Mouse (Mus musculus): ENCODE measurements around the gene Pdcd2. TPM values are rescaled to one million over a fixed set of nuclear protein-coding genes. Genes with fewer than 3 reads are reported as not detected.
A peak's percentile ranks its signal among the peaks of the same experiment; 100 is the strongest.
"Not testable (repeated sequence)": the region's sequence is repeated elsewhere in the genome, so short reads cannot be mapped to it uniquely, and the experiment has no call there.

The Pdcd2 gene
- polyA plus RNA-seq (2017; shearing (Covaris generic)), result 10 to 100 TPM; 18.0 to 29.1 (median 21.3) TPM

DNA sequence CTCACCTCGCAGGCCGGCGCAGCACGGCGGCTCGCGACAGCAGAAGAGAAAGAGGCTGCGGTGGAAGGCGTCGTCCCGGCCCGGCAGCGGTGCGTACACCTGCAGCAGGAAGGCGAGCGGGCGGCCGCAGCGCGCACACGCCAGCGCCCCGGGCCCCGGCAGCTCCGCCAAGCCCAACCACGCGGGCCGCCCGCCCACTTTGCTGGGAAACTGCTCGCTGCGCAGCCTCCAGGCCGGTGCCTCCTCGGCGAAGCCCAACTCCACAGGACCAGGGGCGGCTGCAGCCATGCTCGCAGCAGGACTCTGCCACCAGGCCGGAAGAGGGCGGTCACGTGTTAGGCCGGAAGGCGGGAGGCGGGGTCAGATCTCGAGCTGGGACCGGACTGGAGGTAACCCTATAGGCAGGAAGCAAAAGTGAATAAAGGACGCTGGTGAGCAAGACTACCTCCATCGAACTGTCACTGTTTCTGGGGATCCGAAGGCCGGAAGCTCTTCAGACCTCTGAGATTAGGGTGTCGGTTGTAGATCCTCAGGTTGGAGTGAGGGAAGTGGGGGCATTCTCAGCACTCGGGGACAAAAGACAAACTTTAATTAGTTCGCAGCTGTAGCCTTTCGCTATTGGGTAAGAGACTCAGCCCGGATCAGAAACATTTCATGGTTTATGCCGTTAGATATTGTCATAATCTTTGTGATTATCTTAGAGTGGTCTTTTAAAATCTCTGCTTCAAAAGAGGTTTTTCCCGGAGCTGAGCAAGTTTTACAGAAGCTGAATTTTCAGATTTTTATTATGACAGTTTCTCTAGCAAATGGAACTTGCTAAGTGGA, at the start of gene Pdcd2:
TSS of gene Pdcd2 (minus strand) at position 316 of the 825 bp plus-strand sequence.
- ATAC-seq, result peak; percentile 97

- no peak for ATAC-seq
Measured at GRCm38 (mm10) chr17:15575056-15575455, 48.0 kb upstream of the Pdcd2 start.

DNA sequence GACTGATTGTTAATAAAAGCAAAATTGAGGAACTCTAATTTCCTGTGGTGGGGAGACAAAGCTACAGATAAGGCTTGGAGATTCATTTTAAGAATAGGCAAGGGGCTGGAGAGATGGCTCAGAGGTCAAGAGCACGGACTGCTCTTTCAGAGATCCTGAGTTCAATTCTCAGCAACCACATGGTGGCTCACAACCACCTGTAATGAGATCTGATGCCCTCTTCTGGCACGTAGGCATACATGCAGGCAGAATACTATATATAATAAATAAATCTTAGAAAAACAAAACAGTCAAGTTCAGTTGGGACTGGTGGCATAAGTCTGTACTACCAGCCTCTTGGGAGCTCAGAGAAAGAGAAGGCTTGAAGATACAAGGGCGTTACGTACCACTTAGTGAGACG, 39.8 kb upstream of the Pdcd2 start:
- no peak for ATAC-seq

DNA sequence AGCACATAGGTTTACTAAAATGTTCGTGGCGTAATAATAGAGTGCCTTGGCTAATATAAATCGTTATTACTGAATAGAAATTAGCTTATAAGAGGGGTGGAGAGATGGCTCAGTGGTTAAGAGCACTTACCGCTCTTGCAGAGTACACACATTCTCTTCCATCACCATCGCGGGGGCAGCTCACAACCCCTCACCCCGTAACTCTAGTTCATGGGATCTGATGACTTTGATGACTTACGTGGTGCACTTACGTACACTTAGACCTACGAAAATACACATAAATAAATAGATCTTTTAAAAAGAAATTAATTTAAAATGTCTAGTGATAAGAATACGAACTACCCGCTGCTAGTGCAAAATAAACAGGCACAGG, 37.8 kb upstream of the Pdcd2 start:
- ATAC-seq, result no peak

DNA sequence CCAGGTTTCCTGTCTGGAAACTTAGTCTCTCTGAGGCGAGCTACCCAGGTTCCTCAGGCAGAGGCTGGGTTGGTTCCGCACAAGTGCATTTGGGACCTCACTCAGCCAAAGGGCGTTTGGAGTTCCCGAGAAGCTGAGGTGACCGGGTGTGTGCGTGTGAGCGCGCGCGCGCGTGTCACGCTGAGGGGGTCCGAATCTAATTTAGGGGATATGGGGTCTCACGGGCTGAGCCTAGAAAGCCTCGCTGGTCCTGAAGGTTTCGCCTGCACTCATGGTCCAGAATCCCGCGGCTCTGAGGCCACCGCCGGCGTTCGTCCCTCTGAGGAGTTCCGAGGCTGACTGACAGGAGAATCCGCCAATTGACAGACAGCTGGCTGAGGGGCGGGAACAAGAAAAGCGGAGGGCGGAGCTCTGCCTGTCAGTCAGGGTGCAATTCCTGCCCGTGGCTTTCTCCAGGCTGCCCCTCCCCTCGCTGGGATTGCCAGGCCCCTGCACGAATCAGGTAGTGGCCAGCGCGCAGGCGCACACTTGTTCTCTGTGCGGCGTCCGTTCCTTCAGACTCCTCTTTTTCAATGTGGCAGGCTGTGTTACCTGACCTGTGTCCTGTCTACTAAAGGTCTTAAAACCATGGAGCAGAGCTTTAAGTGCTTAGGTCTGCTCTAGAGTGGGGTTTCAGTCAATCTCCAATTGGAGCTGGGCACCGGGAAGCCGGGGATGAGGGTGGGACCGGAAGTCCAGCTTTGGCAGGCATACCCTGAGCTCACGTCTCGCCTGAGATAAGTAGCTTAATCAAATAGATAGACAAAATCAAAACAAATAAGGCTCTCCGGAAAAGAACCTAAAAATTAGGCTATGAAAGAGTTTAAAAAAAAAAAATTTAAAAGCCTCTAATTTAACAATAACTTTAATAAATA, 37.2 kb upstream of the Pdcd2 start, which contains the start of gene Prdm9:
TSS of gene Prdm9 (minus strand) at position 341 of the 914 bp plus-strand sequence.
- peak; percentile 99 for ATAC-seq

DNA sequence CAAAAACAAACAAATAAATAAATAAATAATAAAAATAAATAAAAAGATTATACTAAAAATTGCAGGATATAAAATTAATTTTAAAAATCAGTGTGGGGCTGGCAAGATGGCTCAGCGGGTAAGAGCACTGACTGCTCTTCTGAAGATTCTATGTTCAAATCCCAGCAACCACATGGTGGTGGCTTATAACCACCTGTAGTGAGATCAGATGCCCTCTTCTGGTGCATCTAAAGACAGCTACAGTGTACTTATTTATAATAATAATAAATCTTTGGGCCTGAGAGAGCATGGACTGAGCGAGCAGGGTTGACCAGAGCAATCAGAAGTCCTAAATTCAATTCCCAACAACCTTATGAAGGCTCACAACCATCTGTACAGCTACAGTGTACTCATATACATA, 32.8 kb upstream of the Pdcd2 start:
- ATAC-seq, result no peak

GRCm38 (mm10) chr17:15549713-15550112, 22.6 kb upstream of the Pdcd2 start:
- no peak for ATAC-seq

DNA sequence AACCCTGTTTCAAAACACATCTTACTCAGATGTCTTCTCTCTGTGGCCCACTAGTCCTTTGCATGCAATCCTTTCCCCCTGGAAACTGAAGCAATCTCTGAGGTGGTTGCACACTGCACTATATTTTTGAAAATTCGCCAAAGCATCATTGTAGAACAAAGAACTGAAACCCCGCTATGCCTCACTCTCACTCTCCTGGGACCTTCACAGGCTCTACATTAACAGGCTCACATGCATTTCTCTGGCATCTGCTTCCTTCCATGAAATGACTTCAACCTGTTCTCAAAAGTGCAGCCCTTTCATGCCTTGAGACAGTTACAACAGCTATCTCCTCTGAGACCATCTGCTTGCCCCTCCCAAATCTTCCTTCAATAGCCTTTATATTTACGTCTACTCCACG, 19.3 kb upstream of the Pdcd2 start:
- no peak for ATAC-seq

DNA sequence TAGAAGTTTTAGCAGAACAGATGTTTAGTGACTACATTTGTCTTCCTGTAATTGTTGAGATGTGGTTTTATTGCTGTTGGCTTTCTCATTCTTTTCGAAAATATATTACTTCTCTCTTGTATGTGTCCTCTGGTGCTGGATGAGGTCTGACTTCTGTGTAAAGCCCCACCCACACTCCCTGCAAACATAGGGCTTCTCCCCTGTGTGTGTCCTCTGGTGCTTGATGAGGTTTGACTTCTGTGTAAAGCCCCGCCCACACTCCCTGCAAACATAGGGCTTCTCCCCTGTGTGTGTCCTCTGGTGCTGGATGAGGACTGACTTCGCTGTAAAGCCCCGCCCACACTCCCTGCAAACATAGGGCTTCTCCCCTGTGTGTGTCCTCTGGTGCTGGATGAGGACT, 16.8 kb upstream of the Pdcd2 start:
- not testable (repeated sequence) for ATAC-seq

DNA sequence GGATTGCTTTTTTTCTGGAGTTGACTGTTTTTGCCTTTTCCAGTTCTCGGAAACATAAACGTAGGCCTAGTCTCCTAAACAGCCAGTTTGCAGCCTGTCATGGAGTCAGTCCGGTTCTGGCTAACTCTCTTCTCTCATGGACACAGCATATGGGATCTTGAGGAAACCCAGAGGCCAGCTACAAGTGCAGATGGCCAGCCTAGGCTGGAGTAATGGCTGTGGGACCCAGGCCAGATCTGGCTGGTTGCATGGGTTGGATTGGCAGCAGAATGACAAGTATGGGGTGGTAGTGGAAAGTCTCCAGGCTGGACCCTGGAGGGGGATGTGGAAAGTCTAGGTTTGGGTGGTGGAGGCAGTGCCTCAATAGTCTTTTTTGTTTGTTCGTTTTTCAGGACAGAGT, 13.2 kb upstream of the Pdcd2 start:
- ATAC-seq, result no peak

- ATAC-seq, result peak; percentile 10
Measured at GRCm38 (mm10) chr17:15536457-15536904, 9.4 kb upstream of the Pdcd2 start.

DNA sequence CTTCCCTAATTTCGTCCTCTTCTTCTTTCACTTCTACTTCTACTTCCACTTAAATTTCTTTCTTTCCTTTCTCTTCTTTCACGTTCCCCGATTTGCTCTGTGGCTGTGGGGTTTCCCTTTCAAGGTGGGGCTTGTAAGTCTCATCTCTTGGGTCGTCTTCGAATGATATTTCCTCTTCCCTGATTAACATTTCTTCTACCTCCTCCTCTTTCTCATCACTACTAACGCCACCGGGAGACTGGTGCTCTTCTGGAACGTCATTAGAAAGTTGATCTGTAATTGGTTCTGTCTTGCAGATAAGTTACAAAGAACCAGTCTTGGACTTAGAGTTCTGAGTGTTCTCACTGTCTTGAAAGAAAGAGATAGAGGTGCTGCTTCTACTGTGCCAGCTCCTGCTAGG, 8.8 kb upstream of the Pdcd2 start:
- peak; percentile 84 for ATAC-seq

- no peak for ATAC-seq
Measured at GRCm38 (mm10) chr17:15535162-15535800, 8.2 kb upstream of the Pdcd2 start.

DNA sequence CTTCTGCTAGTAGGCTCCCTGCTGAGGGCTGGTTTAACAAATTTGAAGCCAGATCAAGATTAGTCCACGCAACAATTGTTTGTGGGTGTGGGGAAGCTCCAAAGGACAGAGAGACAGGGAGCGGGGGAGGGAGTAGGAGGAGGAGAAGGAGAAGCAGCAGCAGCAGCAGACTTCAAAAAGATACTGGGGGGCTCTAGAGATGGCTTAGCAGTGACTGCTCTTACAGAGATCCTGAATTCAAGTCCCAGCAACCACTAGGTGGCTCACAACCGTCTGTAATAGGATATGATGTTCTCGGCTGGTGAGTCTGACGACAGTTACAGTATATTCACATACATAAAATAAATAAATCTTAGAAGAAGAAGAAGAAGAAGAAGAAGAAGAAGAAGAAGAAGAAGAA, 3.0 kb upstream of the Pdcd2 start:
- ATAC-seq, result no peak

DNA sequence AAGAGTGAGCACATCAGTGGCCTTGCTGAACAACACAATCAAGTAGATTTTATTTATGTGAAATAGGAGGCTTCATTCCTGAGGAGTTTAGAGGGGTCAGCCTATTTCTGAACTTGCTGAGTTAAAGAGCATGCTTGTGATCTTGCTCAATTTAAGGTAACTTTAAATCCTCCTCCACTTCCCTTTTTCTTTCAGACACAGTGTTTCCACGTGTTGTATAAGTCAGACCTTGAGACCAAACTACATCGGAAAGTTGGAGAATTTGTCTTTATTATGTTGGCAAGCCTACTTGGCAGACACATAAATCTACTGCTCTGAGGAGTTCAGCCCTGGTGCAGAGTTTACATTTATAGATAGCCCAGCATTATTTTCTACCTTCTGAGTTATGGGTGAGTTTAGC, 1.8 kb upstream of the Pdcd2 start:
- ATAC-seq, result no peak

GRCm38 (mm10) chr17:15527811-15528136, 673 bp upstream of the Pdcd2 start:
- ATAC-seq, result no peak

- no peak for ATAC-seq
Measured at GRCm38 (mm10) chr17:15526304-15526703, 797 bp downstream of the Pdcd2 start.

GRCm38 (mm10) chr17:15518766-15519165, 8.3 kb downstream of the Pdcd2 start:
- ATAC-seq, result peak; percentile 81

DNA sequence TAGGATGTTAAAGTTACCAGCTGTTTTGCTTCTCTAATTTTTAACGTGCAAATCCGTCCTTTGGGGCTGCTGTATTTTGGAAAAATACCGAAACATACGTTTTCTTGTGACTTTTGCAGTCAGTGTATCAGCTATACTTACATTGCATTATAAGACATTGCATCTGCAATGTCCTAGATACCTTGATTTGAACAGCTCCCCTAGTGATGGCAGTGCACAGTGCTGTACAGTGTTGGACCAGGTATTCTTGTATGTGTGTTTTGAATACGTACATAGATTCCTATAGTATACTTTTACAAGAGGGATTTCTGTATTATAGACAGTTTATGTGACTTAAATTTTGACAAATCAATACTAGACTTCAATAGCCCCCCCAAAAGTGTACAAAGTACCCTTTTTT, 8.9 kb downstream of the Pdcd2 start:
- ATAC-seq, result peak; percentile 27

GRCm38 (mm10) chr17:15517776-15518175, 9.3 kb downstream of the Pdcd2 start:
- no peak for ATAC-seq

DNA sequence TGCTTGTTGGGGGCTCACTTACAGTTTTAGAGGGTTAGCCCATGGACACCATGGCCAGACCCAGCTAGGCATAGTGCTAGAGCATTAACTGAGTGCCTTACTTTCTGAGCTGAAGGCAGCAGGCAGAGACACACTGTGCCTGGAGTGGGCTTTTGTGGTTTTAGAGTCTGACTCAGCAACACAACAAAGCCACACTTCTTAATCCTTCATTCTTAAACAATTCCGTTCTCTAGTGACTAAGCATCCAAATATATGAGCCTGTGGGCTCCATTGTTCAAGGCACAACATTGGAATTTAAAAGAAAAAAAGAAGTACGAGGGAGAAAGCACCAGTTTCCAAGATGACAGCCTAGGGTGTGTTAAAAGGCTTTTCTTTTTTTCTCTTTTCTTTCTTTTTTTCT, 16.4 kb downstream of the Pdcd2 start:
- no peak for ATAC-seq

- ATAC-seq, result peak; percentile 88
Measured at GRCm38 (mm10) chr17:15499656-15500394, 27.3 kb downstream of the Pdcd2 start, which contains the start of the genes Psmb1 and Tbp. Gene Psmb1 (minus strand): TSS chr17:15499751. Gene Tbp (plus strand): TSS chr17:15499888.
